Mouse (Mus musculus): ENCODE results near the gene Fam19a4.
"Not testable (repeated sequence)": the region's sequence is repeated elsewhere in the genome, so short reads cannot be mapped to it uniquely, and the experiment has no call there.

Gene Fam19a4

DNA sequence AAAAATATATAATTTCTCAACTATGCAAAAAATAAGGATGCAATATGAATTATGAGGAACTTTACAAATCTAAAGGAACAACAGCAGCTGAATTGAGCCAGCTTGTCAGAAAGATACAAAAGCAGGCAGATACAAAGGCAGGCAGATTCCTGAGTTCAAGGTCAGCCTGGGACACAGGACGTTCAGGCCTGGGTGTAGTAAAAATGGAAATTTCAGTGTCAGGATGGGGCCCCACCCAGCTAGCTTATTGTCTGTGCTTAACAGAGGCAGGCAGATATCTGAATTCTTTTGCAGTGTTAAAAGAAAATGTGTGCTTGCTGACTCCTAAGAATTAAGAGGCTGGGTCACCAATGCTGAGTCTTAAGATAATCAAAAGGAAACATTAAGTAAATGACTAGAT, 124.4 kb downstream of the Fam19a4 start:
- no peak for DNase-seq

DNA sequence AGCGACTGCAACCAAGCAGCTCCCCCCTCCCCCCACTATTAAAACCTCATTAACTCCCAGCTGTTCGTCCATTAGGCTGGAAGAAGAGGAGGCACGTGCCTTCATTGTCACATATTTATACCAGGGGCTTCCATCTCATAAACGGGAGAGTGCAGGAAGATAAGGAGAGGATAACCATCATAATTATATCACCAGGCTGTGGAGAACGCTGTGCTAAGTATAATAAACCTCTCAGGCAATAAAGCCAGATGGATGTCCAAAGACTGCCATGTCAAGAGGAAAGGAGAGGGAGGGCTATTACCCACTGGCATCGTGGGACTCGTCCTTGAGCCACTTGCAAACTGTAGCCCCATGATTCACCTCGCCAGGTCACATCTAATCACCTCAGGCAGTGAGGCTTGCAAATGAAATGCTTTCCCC, 151.1 kb downstream of the Fam19a4 start:
- DNase-seq, result no peak

DNA sequence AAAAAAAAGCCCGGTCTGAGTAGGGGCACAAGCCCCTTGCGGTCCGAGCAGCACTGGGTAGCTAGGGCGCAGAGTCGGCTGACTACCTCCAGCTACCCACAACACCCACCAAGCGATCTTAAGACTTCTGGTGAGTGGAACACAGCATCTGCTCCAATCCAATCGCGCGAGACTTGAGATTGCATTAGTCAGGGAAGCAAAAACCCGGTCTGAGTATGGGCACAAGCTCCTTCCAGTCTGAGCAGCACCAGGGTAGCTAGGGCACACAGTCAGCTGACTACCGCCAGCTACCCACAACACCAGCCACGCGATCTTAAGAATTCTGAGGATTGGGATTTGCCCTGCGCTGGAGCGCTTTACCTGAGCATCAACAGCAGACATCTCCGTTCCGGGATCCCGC, 183.1 kb downstream of the Fam19a4 start:
- DNase-seq, result not testable (repeated sequence)

DNA sequence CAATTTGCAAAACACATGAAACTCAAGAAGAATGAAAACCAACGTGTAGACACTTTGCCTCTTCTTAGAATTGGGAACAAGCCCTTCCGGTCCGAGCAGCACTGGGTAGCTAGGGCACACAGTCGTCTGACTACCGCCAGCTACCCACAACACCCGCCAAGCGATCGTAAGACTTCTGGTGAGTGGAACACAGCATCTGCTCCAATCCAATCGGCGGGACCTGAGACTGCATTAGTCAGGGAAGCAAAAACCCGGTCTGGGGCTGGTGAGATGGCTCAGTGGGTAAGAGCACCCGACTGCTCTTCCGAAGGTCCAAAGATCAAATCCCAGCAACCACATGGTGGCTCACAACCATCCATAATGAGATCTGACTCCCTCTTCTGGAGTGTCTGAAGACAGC, 183.6 kb downstream of the Fam19a4 start:
- not testable (repeated sequence) for DNase-seq

DNA sequence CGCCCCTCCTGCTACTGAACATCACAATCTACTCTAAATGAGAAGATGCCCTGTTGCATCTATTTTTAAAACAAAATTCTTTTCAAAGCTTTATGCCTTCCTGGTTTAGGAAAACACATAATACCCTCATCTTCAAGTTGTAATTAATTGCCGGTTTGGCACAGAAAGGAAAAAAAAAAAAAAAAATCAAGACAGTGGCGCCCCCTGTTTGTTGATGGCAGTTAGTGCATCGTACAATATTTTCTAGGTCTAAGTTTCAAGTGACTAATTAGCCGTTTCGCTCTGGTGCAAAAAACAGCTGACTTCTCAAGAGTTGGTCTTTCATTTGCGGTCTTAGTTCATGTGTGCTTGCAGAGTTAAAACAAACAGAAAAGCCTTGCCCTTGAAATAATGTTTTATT, 207.1 kb downstream of the Fam19a4 start:
- DNase-seq, result no peak

DNA sequence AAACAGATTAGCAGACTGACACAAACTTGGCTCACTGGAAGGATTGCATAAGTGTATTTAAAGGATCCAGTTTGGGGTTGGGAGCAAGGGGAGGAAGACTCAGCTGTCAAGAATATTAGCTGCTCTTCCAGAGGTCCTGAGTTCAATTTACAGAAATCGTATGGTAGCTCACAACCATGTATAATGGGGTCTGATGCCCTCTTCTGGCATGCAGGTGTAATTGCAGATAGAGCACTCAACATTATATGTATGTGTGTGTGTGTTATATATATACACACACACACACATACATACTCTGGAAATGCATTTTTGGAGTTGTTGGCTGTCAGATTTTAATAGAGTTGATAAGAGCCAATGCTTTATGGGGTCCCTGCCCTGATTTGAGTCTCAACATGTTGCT, 216.3 kb downstream of the Fam19a4 start:
- no peak for DNase-seq

DNA sequence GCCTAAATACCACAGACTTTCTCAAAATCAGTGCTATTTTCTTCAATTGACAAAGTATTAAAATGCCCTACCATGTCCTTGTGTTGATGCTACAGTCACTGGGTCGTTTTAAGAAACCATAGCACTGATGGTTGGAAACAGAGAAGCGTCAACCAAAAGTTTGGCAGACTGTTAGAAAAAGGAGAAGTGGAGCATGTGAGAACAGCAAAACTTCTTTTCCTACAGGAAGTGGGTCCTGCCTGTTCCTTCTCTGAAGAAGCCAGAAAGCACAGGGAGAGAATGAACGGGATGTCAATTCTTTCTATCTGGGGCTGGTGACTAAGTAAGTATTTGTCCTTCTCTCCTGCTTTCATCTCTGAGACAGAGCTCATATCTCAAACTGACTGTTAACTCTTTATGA, 219.6 kb downstream of the Fam19a4 start:
- no peak for DNase-seq

DNA sequence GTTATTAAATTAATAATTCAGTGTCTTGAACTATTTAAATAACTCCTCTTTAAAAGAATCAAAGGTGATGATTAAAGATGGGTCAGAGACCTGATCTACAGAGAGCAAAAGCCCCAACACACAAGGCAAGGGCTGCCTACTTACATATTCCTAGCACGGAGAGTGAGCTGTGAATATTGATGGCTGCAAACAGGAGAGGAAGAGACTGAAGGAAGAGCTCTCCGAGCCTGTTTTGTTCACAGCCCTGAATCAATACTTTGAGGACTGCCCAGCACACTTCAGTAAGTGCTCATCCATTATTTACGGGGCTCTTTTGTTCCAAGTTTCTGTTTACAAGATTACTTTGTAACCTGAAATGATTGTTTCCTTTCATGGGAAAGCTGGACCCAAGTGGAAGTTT, 233.6 kb downstream of the Fam19a4 start:
- no peak for DNase-seq

DNA sequence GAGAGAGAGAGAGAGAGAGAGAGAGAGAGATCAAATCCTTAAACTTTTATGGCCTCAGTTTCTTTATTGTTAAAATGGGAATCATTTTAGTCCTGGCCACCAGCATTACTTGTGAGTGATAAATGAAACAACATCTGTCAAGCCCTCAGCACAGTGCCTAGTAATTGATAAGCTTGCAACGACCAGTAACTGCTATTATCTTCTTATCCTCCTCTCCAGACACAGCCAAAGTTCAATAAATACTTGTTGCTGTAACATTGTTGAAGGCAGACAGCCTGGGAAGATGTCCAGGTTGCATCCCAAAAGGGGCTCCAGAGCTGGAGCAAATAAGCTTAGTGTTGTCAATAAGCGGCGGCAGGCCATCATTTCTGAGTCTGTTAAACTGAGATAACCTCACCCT, 257.2 kb downstream of the Fam19a4 start:
- no peak for DNase-seq

DNA sequence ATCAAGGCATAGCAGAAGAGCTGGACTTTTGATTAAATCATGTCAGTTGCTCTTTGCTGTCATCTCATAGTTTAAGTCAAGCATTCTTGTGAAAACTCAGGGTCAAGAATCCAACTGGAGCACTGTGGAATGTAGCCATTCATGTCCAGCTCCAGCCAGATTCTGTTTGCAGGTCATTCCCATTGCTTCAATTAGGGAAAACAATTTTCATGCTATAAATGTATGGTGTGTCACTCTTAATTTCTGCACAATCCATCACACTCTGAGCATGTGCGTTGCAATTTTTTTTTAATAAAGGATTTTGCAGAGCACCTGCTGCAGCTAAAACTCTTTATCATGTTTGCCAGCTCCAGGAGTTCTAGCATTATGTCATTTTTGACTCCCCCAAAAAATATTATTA, 261.5 kb downstream of the Fam19a4 start:
- no peak for DNase-seq

DNA sequence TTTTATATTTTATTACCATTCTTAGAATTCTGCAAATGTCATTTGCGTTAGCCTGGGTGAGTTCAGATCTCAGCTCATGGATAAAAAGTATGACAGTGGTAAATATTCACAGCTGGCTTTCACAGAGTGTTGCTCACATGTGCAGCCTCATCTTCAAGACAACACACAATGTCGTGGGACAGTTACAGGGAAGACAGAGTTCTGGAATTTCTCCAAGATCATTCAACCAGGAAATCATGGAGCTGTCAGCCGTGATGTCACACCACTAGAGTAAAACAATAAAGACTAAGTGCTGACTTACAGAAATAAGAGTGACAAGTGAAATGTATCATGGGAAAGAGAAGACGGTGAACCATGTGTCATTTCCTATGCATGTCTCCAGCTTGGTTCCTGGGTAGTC, 262.8 kb downstream of the Fam19a4 start:
- no peak for DNase-seq

All from cerebellum, adult 8-10 months (tissue).